Mouse (Mus musculus): ENCODE measurements around the gene Ugt1a8.

- TF ChIP-seq POLR2A (IDR thresholded peaks at IDR 0.05; ENCODE audit: extremely low read depth, insufficient read depth, low read length) (no peak), CTCF (IDR thresholded peaks at IDR 0.05; ENCODE audit: low read depth, low read length) (no peak)
These were observed 1.5 kb upstream of the Ugt1a8 start for GRCm38 (mm10) chr1:88086125-88086524.
